Mouse (Mus musculus) adrenal gland (tissue): ENCODE data around the gene Afap1.

Experiments
- intact Hi-C: fragments of 180-260 bp; cut with DNase I; formaldehyde crosslinking; loops from one replicate; pipeline ENCODE4 v1.15.1; 2025

Afap1 gene

DNA sequence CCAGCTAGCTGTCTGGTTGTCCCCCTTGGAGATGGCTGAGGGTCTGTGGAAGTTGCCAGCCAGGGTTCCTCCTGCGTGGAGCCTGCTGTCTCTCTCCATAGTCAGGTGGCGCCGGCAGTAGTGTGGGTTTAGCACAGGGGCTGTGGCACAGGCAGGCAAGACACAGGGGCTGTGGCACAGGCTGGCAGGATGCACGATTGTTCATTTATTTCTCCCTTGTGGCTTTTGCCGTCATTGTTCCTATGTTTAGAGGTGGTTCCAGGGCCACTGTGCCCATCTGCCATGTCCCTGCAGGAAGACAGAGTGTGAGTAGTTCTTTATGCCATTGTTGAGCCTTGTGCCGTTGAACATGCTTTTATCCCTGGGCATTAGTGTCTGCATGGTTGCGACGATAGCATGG lies 33.4 kb downstream of the Afap1 start:
- intact Hi-C loops: no loop called here

- intact Hi-C loops: no loop called here
Measured at GRCm38 (mm10) chr5:35931296-35931695, 38.2 kb downstream of the Afap1 start.

DNA sequence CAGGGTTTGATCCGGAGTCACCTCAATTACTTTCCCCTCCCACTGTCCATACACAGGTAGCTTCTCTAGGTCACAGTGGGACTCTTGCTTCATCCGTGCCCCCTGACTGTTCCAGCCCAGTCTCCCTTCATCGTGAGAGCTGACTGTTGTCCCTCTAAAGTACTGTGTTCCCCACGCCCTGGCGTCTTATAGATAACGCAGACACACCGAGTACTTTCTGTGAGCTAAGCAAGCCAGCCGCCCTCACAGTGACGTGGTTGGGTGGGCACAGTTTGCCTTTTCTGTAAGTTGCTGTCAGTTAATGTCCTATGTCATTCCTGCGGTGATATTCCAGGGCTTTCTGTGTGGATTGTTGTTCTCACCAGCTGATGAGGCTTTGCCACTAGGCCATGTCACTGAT lies 39.9 kb downstream of the Afap1 start:
- intact Hi-C loops: no loop called here

GRCm38 (mm10) chr5:35935939-35936338 lies 42.8 kb downstream of the Afap1 start:
- intact Hi-C loops: no loop called here

GRCm38 (mm10) chr5:35938249-35939223 lies 45.4 kb downstream of the Afap1 start:
- intact Hi-C loops: no loop called here

DNA sequence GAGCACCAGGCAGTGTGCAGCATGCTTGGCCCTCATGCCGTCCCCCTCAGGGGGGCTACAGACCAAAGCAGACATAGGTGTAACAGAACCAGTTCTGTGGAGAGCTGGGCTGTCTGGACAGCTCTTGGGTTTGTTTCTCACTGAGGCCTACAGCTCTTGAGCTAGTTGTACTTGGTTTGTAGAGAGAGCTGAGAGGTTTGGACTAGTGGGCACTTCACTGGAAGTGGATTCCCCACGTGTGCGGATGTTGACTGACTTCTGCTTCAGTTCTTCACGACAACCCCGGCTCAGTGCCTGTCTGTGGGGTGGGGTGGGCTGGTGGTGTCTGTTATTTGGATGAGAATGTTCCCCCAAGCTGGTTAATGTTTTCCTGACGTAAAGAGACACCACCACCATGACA lies 46.8 kb downstream of the Afap1 start:
- intact Hi-C loops: no loop called here

GRCm38 (mm10) chr5:35943541-35943940 lies 50.4 kb downstream of the Afap1 start:
- intact Hi-C loops: no loop called here

GRCm38 (mm10) chr5:35946841-35947240 lies 53.7 kb downstream of the Afap1 start:
- intact Hi-C loops: no loop called here

GRCm38 (mm10) chr5:35947427-35947826 lies 54.3 kb downstream of the Afap1 start:
- intact Hi-C loops: no loop called here

DNA sequence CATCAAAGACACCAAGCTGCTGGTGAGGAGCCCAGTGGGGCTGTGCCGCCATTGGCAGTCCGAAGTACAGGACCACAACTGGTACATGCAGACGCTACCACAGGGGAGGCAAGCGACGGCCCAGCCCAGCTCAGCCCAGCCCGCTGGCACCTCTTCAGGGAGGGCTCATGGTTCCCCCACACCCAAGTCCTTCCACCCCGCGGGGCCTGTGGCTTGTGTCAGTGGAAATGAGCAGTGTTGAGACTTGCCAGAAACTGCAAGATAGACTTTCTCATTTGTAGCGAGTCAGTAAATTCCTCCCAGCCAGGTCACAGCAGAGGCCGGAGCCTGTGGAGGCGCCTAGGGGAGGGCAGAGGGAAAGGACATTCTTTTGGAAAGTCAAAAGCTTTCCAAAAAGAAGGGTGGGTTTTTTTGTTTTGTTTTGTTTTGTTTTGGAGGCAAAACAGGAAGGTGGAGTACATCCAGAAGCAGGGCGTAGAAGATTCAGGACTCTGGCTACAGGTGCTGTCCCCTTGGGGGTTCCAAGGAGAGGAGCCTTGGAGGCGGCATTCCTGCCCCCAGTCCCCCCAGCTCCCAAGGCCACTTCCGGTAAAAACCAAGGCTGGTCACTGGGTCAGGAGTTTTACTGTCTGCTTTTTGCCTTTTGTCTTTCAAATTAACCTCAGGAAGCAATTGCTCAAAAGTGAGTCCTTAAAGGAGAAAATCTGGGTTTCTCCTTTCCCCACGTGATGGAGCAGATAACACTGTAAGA lies 55.3 kb downstream of the Afap1 start:
- intact Hi-C loops: no loop called here

- intact Hi-C loops: no loop called here
Measured at GRCm38 (mm10) chr5:35949061-35949460, 55.9 kb downstream of the Afap1 start.

DNA sequence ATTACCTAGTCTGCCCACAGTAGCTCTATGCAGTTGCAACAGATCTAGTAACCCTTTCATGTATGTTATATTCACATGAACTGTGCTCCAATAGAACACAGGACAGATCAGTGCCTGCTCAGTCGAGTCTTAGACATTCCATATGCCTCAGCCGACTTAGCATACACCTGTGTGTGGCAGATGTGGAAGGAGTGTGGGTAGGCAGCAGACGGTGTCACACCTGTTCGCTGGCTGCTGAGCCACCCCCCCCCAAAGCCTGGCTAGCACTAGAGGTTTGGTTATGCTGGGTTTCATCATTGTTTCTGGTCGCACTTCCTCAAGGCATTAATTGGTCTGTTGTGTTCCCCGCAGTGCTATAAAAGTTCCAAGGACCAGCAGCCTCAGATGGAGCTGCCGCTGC lies 57.4 kb downstream of the Afap1 start:
- intact Hi-C loops: no loop called here

DNA sequence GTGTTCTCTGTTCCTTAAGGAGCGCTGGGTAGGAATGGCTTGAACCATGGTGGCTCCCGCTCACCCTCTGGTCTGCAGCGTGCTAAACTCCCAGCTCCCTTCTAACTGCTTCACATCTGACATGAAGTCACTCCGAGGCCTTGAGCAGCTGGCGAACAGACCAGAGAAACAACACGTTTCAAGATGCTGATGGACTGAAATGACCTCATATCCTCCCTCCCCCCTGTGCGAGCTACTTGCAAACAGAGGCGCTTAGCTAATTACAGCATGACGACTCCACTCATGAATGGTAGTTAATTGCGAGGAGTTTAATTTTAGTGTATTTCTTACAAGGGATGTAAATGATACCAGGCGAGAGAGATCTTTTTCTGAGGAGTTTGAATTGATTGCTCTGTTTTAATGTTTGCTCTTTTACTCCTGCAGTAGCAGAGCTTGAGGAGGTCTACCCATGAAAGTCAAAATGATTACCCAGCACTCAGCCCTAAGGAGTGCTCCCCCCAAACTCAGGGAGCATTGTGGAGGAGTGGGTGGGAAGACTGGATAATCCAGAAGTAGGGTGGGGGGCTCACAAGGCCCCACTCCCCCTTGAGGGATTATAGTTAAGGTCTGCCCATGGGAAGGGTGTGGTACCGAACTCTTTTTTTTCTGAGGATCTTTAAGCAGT lies 61.1 kb downstream of the Afap1 start:
- intact Hi-C loops: no loop called here

DNA sequence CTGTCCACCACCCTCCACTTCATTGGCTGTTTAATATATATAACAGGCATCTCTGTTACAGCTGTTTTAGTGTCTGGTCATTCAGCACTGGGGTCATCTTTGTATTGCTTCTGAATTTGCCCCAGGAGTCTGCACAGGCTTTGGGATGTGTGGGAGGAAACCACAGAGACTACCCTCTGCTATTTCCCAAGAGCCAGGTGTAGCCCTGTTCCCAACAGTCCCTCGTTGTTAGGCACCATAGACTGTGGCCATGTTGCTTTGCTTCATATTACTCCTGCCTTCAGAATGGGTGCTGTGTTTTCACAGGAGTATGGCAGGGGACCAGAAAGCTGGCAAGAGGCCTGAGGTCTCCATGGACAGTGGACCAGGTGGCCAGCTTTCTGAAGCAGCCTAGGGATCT lies 63.1 kb downstream of the Afap1 start:
- intact Hi-C loops: no loop called here

GRCm38 (mm10) chr5:35958681-35959080 lies 65.6 kb downstream of the Afap1 start:
- intact Hi-C loops: no loop called here

GRCm38 (mm10) chr5:35960168-35960567 lies 67.0 kb downstream of the Afap1 start:
- intact Hi-C loops: no loop called here

GRCm38 (mm10) chr5:35961271-35961670 lies 68.2 kb downstream of the Afap1 start:
- intact Hi-C loops: no loop called here

DNA sequence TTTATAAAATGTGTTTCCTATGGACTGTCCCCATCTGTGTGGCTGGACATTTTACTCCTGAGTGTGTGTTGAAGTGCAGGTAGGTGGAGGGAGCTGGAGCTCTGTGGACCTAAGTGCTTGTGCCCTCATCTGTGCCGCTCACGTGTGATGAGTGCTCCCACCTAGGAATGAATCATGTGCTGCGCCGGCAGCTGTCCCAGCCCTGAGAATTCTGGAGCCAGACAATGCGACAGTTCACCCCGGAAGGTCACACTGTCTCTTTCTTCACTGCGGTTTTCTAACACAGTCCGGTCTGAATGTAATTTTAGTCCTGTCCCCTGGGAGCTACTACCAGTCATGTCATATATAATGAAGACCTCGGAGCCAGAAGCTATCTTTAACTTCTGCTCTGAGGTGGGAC lies 70.5 kb downstream of the Afap1 start:
- intact Hi-C loops: no loop called here

DNA sequence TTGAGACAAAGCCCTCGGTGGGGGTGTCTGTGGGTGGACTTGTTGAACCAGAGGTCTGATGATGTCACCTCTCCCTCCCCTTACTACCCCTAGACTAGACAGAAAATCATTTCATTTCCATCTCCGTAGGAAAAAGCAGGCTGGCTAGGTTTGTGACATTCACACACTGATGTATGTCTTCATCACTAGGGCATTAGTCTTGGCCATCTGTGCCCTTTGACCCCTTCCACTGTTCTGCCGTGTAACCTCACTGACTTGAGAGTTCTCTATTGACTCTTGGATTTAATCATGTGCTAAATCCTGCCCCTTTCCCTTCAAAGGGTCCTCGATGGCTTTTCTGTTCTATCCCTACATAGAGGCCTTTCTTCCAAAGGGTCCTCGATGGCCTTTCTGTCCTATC lies 71.9 kb downstream of the Afap1 start:
- intact Hi-C loops: no loop called here

- intact Hi-C loops: loop anchor here (5.0 kb wide), 1 partner anchor 103 kb away; no protein-coding TSS in a partner anchor
Measured at GRCm38 (mm10) chr5:35969857-35970256, 76.7 kb downstream of the Afap1 start.

GRCm38 (mm10) chr5:35970380-35971105 lies 77.4 kb downstream of the Afap1 start:
- intact Hi-C loops: loop anchor here (5.0 kb wide), 1 partner anchor 103 kb away; no protein-coding TSS in a partner anchor
